Mouse (Mus musculus) neural tube, embryonic 15.5 days (tissue): Measurements from ENCODE around the gene Frmd4b. TPM values are rescaled to one million over a fixed set of nuclear protein-coding genes. Genes with fewer than 3 reads are reported as not detected.
A peak's percentile ranks its signal among the peaks of the same experiment; 100 is the strongest.

Experiments used
- ATAC-seq: fragments of 200-750 bp; cut with Nextera tagmentation; 2 replicates; pipeline ENCODE4 v1.8.0; 2017; ENCODE audit warnings: mild to moderate bottlenecking, moderate TSS enrichment, moderate library complexity; ENCODE audit not compliant: low FRiP score
- H3K27ac ChIP-seq: fragments of 300-500 bp; sonication (generic); replicated peaks from 2 replicates; pipeline ENCODE4 v1.5.1; 2015; ENCODE audit warnings: mild to moderate bottlenecking, inconsistent platforms
- H3K27me3 ChIP-seq: fragments of 300-500 bp; sonication (generic); replicated peaks from 2 replicates; pipeline ENCODE4 v1.6.1; 2015; ENCODE audit warnings: inconsistent platforms
- H3K36me3 ChIP-seq: fragments of 300-500 bp; sonication (generic); 2 replicates; pipeline ENCODE4 v1.6.1; 2015; ENCODE audit warnings: inconsistent platforms
- H3K4me1 ChIP-seq: fragments of 300-500 bp; sonication (generic); 2 replicates; pipeline ENCODE4 v1.6.1; 2015; ENCODE audit warnings: inconsistent platforms
- H3K4me2 ChIP-seq: fragments of 300-500 bp; sonication (generic); 2 replicates; pipeline ENCODE4 v1.6.1; 2015; ENCODE audit warnings: inconsistent platforms, mild to moderate bottlenecking, moderate library complexity
- H3K4me3 ChIP-seq: fragments of 300-500 bp; sonication (generic); replicated peaks from 2 replicates; pipeline ENCODE4 v1.5.1; 2015; ENCODE audit warnings: mild to moderate bottlenecking, inconsistent platforms
- H3K9ac ChIP-seq: fragments of 300-500 bp; sonication (generic); replicated peaks from 2 replicates; pipeline ENCODE4 v1.6.1; 2015; ENCODE audit warnings: mild to moderate bottlenecking, inconsistent platforms
- H3K9me3 ChIP-seq: fragments of 300-500 bp; sonication (generic); replicated peaks from 2 replicates; pipeline ENCODE4 v1.6.1; 2016; ENCODE audit warnings: inconsistent platforms
- WGBS: fragments of 180-500 bp; shearing (Covaris S2); methylation state at CpG from one replicate; pipeline ENCODE4 v1.1.7; 2015; ENCODE audit warnings: mixed read lengths; 5-methylcytosine and 5-hydroxymethylcytosine counted together
- polyA plus RNA-seq: library from polyadenylated mRNA; unstranded; fragments of >200 nt; fragmentation: Nextera tagmentation; extraction: Ambion mirVana; gene quantifications from 2 replicates; pipeline ENCODE4 v1.2.1, GENCODE M21; 2015

Gene Frmd4b
- polyA plus RNA-seq, 1 experiment from 2014 or later: 19.8 TPM

DNA sequence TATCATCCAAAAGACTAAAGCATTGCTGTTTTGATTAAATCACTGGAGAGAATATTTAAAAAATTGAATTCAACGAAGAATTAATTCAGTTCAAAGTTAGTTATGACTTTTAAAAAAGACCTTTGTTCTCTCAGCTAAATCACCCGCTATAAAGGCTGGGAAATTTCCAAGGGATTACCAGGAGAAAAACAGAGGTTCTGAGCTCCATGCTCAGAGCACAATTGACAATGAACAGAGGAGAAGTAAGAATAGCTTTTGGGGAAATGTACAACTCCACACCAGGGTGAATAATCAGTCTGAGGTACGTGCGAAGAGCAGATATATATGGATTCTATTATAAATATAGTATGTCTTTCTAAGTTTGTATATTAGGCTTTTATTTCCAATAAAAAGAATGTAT, 293.4 kb downstream of the Frmd4b start:
- Histone ChIP-seq H3K4me1 (no peaks in the 10 kb centered on the region), H3K4me3 (no peak overlapping the region), H3K9ac (no peak overlapping the region), H3K27ac (no peak overlapping the region), H3K36me3 (peaks cover 8% of the 10 kb centered on the region; the same call in 1 of the 2 replicates), H3K27me3 (no peaks in the 10 kb centered on the region), H3K4me2 (no peak overlapping the region), H3K9me3 (no peaks in the 10 kb centered on the region)
- ATAC-seq: no peak
- 87% methylated on average over 4 of the region's 4 CpGs for WGBS

DNA sequence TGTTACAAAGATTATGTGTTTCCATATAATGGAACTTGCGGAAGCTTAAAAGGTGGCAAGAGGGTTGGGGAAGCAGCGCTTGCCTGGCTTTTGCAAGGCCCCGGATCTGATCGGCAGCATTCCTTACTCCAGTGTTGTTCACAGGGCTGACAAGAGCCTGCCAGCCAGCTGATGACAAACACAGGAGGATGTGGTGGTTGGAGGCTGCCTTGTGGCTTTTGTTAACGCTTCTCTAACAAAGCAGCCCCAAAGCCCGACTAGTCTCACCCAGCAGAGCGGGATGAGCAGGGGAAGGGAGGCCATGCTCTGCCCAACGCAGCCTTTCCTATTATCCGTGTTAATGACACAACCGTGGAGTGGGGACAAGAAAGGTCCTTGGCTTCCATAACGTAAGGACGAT, 295.2 kb downstream of the Frmd4b start:
- WGBS: 83% methylated on average over 12 of the region's 12 CpGs
- H3K9me3 ChIP-seq: no peaks in the 10 kb centered on the region
- H3K27ac ChIP-seq: no peak overlapping the region
- H3K4me3 ChIP-seq: no peak overlapping the region
- peaks cover 8% of the 10 kb centered on the region; the same call in 1 of the 2 replicates for H3K36me3 ChIP-seq
- no peaks in the 10 kb centered on the region for H3K4me1 ChIP-seq
- H3K27me3 ChIP-seq: no peaks in the 10 kb centered on the region
- ATAC-seq: no peak
- H3K9ac ChIP-seq: no peak overlapping the region
- H3K4me2 ChIP-seq: no peak overlapping the region

DNA sequence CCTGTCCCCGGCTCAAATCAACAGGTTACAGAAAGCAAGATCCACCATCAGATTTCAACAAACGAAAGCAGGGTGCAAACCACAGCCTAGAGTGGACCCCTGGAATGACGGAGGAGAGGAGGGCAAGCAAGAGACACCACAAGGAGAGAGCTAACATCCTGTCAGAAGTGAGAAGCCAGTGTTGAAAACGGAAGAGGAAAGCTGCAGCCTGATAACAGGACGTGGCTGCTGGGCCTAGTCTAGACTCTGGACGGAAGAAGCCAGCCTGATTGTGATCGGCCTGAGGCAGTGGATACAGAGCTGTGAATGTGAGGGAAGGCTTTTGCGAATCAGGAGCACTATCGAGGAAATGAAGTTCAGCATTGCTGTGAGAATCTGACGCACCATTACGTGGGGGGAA, 296.2 kb downstream of the Frmd4b start:
- Histone ChIP-seq H3K27me3 (no peaks in the 10 kb centered on the region), H3K9me3 (no peaks in the 10 kb centered on the region), H3K4me3 (no peak overlapping the region), H3K9ac (no peak overlapping the region), H3K36me3 (peaks cover 3% of the 10 kb centered on the region; the same call in 1 of the 2 replicates), H3K27ac (no peak overlapping the region), H3K4me1 (no peaks in the 10 kb centered on the region), H3K4me2 (no peak overlapping the region)
- ATAC-seq: no peak
- WGBS: 88% methylated on average over 11 of the region's 11 CpGs

DNA sequence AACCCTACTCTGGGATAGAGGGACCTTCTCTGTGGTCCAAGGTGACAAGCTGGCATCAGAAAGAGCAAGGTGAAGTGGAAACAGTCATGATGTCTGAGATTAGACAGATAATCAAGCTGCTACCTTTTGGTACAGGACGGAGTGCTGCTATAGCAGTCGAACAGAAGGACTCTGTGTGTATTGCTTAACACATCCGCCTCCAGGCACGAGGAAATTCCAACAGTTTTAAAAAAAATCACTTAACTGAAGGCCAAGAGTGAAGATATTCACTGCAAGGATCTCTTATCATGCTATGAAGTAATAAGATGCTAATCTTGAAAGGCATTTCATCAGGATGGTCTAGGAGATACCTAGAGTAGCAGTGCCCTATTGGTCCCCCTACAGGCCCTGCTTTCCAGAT, 298.3 kb downstream of the Frmd4b start:
- Histone ChIP-seq H3K9me3 (no peaks in the 10 kb centered on the region), H3K4me2 (no peak overlapping the region), H3K9ac (no peak overlapping the region), H3K4me3 (no peak overlapping the region), H3K27me3 (no peaks in the 10 kb centered on the region), H3K4me1 (no peaks in the 10 kb centered on the region), H3K36me3 (peaks cover 3% of the 10 kb centered on the region; the same call in 1 of the 2 replicates), H3K27ac (no peak overlapping the region)
- ATAC-seq: no peak
- WGBS: 86% methylated on average over 4 of the region's 4 CpGs

DNA sequence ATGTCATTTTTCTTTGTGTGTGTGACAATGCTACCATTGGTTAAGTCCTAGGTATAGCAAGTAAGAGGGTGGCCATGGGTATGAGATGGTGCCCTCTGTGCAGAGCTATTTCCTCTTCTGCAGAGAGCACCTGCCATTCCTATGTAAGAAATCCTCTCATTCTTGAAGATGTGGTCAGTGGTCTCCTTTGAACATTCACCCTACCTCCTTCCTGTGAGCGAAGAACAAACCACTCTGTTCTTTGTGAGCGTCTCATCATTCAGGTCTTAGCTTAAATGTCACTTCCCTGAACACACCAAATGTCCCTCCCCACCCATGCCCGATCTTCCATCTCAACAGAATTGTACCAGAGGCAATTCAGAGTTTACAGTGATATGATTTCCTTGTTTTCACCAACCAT, 299.4 kb downstream of the Frmd4b start:
- H3K4me2 ChIP-seq: no peak overlapping the region
- H3K27ac ChIP-seq: no peak overlapping the region
- no peaks in the 10 kb centered on the region for H3K27me3 ChIP-seq
- ATAC-seq: no peak
- H3K4me1 ChIP-seq: no peaks in the 10 kb centered on the region
- 92% methylated on average over 3 of the region's 3 CpGs for WGBS
- no peak overlapping the region for H3K9ac ChIP-seq
- H3K4me3 ChIP-seq: no peak overlapping the region
- H3K36me3 ChIP-seq: peaks cover 3% of the 10 kb centered on the region; the same call in 1 of the 2 replicates
- H3K9me3 ChIP-seq: no peaks in the 10 kb centered on the region

DNA sequence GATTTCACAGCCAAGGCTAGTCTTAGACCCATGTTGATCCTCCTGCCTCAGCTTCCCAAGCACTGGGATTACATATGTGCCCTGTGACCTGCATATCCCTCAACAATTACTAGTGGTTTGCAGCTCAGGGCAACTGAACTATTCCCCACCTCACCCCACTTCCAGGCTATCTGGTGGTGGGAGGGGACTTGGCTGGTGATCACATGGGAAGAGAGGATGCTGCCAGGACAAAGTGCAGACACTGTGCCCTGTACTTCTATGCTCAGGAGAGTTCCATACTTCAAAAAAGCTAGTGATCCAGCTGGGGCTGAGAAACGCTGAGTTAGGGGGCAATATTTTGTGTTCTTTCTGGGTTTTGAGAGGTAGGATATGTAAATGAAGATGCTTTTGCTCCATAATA, 300.6 kb downstream of the Frmd4b start:
- H3K27ac ChIP-seq: no peak overlapping the region
- no peak for ATAC-seq
- H3K27me3 ChIP-seq: no peaks in the 10 kb centered on the region
- no peaks in the 10 kb centered on the region for H3K9me3 ChIP-seq
- peaks cover under 1% of the 10 kb centered on the region; the same call in 1 of the 2 replicates for H3K36me3 ChIP-seq
- H3K4me2 ChIP-seq: no peak overlapping the region
- 97% methylated on average over 1 of the region's 1 CpGs for WGBS
- peaks cover 10% of the 10 kb centered on the region for H3K4me1 ChIP-seq
- H3K4me3 ChIP-seq: no peak overlapping the region
- no peak overlapping the region for H3K9ac ChIP-seq

DNA sequence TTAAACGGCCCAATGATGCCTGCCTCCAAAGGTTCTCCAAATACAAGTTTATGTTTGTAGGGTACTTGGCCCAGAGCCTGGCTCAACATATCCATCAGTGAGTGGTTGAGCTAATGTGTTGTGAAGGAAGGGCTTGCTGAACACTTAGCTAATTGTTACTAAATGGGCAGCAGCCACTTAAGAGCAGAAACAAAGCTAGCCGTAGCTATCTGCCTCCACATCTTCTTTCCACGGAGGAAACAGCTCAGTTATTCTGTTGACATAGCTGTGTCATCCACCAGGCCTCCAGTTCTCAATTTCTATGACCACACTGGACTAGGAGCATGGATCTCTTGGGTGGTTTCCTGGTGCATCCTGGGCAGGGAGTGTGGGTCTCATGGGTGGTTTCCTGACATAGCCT, 302.0 kb downstream of the Frmd4b start:
- 71% methylated on average over 3 of the region's 3 CpGs for WGBS
- no peak for ATAC-seq
- H3K9ac ChIP-seq: no peak overlapping the region
- H3K4me1 ChIP-seq: peaks cover 20% of the 10 kb centered on the region
- H3K9me3 ChIP-seq: no peaks in the 10 kb centered on the region
- H3K4me2 ChIP-seq: no peak overlapping the region
- no peak overlapping the region for H3K4me3 ChIP-seq
- H3K36me3 ChIP-seq: no peaks in the 10 kb centered on the region
- H3K27ac ChIP-seq: no peak overlapping the region
- H3K27me3 ChIP-seq: no peaks in the 10 kb centered on the region

DNA sequence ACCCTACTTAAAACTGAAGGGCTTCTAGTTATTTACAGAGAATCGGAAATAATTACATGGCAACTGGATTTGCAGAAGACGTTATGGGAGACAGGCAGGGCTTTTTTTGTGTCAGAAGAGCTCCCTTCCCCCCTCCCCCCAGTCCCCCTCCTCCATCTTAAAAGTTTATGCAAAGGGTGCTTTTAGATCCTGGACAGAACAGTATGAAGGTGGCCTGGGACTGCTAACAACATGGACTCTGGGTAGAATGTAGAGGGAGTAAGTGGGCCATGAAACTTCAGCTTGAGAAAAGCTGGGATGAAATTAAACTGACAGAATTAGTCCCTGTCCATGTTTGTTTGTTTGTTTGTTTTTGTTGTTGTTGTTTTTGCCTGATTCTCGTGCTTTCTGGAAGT, 304.8 kb downstream of the Frmd4b start:
- no peak for ATAC-seq
- peaks cover 20% of the 10 kb centered on the region for H3K4me1 ChIP-seq
- H3K4me3 ChIP-seq: peak overlapping the region; percentile 22
- H3K36me3 ChIP-seq: no peaks in the 10 kb centered on the region
- H3K4me2 ChIP-seq: peak overlapping the region; percentile 56
- no peaks in the 10 kb centered on the region for H3K27me3 ChIP-seq
- no peak overlapping the region for H3K9ac ChIP-seq
- WGBS: 13% methylated on average over 3 of the region's 3 CpGs
- H3K9me3 ChIP-seq: no peaks in the 10 kb centered on the region
- H3K27ac ChIP-seq: no peak overlapping the region

DNA sequence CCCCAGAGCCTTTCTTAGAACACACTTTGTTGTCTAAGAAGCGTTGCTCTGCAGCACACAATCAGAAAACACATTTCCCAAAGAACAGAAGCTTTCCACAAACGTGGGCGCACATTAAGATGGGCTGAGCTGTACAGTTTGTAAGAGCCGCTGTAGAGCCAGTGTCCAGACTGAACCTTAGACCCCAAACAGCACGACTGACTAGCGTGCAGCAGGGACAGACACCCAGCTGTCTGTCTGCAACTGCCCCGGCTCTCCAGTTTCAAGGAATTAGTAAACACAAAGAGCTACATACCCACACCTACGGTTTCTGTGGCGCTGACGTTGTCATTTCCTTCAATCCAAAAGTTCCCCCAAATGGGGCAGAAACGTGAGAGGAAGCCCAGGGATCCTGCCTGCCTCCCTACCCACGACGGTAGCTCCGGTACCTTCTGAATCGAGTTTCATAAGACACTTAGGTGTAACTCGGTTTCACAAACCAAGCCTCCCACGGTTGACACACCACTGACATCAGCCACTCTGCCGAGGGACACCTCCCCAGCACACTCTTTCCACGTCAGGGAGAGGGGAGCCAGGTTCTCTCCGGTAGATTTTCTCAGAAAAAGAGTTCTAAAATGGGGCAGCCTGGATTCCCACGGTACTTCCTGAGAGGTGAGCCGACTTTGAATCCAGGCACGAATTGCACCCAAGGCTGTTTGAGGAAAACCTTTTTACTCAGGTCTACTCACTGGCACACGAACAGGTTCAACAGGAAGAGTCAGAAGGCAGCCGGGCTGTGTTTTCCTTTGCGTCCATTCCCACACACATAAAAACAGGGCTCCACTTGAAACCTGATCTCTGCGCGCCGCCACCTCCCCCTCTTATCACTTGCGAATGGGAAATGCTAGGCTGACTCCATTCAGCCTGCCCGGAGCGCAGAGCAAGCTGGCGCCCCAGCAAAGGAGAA, 305.5 kb downstream of the Frmd4b start:
- Histone ChIP-seq H3K4me1 (peaks cover 20% of the 10 kb centered on the region), H3K9me3 (no peaks in the 10 kb centered on the region), H3K27ac (no peak overlapping the region), H3K36me3 (no peaks in the 10 kb centered on the region), H3K9ac (no peak overlapping the region), H3K27me3 (no peaks in the 10 kb centered on the region), H3K4me3 (peak overlapping the region; percentile 22), H3K4me2 (peak overlapping the region; percentile 56)
- ATAC-seq: no peak
- WGBS: 7% methylated on average over 33 of the region's 33 CpGs

DNA sequence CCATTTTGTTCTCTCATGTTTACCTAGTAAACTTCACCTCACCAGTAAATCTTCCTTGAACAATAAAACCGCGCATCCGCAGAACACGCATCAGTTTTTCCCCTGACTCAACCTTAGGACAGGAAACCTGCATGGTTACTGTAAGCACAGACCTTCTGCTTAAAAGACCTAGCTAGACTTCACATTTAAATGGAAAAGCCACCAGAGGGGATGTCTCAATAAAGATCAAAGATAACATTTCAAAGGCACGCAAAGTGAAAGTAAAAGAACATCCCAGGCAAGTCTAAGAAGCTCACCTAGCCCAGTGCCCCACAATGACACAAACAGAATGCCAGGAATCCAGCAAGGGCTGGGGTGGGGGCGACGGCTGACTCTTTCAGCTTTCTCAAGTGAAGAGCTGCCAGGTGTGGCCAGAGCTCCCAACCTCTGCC, 306.4 kb downstream of the Frmd4b start:
- WGBS: 40% methylated on average over 7 of the region's 7 CpGs
- no peak for ATAC-seq
- H3K4me2 ChIP-seq: peak overlapping the region; percentile 56
- H3K27me3 ChIP-seq: no peaks in the 10 kb centered on the region
- peaks cover 7% of the 10 kb centered on the region; the same call in 1 of the 2 replicates for H3K36me3 ChIP-seq
- no peak overlapping the region for H3K9ac ChIP-seq
- H3K9me3 ChIP-seq: no peaks in the 10 kb centered on the region
- peaks cover 20% of the 10 kb centered on the region for H3K4me1 ChIP-seq
- H3K4me3 ChIP-seq: no peak overlapping the region
- H3K27ac ChIP-seq: no peak overlapping the region

DNA sequence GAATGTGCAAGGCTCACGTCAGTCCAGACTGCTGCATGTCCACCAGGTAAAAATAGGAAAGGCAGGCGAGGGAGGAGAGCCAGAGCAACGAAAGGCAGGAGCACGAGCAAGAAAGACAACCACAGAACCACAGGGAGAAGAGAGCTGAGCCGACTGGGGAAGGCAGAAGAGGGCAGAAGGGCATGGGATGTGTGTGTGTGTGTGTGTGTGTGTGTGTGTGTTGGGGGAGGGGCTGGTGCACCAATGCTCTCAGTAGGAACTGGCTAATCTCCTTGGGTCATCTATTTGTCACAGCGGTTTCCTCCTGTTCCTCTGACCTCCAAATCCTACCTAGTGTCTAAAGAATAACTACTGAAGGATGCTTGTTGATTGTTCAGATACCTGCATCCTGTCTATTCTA, 308.2 kb downstream of the Frmd4b start:
- H3K36me3 ChIP-seq: peaks cover 16% of the 10 kb centered on the region
- no peak overlapping the region for H3K27ac ChIP-seq
- no peaks in the 10 kb centered on the region for H3K27me3 ChIP-seq
- H3K4me2 ChIP-seq: no peak overlapping the region
- H3K9me3 ChIP-seq: no peaks in the 10 kb centered on the region
- H3K4me1 ChIP-seq: peaks cover 27% of the 10 kb centered on the region
- H3K9ac ChIP-seq: no peak overlapping the region
- 70% methylated on average over 6 of the region's 6 CpGs for WGBS
- ATAC-seq: no peak
- H3K4me3 ChIP-seq: no peak overlapping the region

DNA sequence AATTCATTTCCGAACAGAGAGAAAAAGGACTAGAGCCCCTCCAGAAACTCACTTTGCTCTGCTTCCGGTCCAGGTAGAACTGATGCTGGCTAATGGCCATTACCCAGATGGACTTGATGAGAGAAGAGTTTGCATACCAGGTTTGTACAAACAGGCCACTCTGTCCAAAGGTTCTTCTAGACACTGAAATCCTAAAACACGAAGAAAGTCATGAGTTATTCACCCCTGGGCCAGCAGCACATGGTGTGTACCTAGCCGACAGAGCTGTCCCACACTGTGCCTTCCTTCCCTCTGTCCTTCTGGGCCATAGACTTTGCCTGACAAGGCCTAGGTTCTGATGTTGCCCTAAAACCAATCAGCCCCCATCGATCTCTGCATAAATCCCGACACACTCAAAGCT, 308.8 kb downstream of the Frmd4b start:
- no peak overlapping the region for H3K4me3 ChIP-seq
- WGBS: 88% methylated on average over 6 of the region's 6 CpGs

More for the DNA sequence above, 308.8 kb downstream of the Frmd4b start:
- Histone ChIP-seq H3K27me3 (no peaks in the 10 kb centered on the region), H3K9me3 (no peaks in the 10 kb centered on the region), H3K4me1 (peaks cover 27% of the 10 kb centered on the region), H3K4me2 (no peak overlapping the region), H3K36me3 (peaks cover 16% of the 10 kb centered on the region), H3K27ac (no peak overlapping the region), H3K9ac (no peak overlapping the region)
- ATAC-seq: no peak
